ENCODE assay signal across 12 mouse cellular contexts in the genomic region with DNA sequence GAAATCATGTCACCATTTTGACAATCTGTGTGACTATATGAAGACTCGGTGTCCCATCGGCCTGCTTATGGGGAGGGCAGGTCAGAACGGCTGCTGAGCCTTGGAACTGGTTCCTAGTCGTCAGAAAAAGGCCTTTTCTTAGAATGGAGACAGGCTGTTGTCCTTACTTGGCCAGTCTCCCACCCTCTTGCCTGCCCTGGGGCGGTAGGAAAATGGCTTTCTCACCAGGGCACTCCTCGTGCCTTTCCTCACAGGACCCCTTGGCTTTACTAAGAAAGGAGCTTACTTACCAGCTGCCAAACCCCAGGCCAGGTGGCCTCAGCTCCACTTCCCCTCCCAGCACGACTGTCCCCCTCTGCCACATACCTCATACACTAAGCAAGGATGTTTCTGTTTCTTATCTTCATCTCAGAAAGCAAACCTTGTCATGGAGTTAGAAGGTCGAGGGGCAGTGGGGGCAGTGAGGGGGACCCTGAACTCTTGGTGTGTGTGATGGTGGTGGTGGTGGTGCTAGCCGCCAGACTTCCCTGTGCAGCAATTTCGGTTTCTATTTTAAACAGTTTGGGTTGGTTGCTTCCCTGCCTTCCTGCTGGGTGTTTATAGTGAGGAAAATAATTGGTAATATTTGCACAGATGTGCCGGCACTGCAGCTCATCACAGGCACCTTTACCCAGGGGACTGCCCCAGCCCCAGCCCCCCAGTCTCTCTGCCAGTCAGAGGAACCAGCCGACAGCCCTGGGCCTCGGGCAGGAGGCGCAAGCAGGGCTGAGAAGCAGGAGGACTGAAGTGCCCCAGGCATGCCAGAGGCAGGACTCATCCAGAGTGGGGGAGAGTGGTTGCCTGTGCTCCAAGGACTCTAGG. TPM values are rescaled to one million over a fixed set of nuclear protein-coding genes. Genes with fewer than 3 reads are reported as not detected.
DNase-seq lines count a peak whose midpoint lies in the region; ATAC-seq and TF ChIP-seq lines count a peak whose summit lies in the region.
"Had no signal": no experiment of that assay in that cellular context is flagged by ENCODE, and none has a peak within 500 bp of the region (broad histone marks: within the 10 kb centered on the region; RNA-seq: fewer than 3 reads in every experiment).

No protein-coding gene starts in this region.

- H3K4me2 ChIP-seq in embryonic facial prominence, embryonic 12.5 days (replicated peaks), result no peak overlapping the region
- no peak overlapping the region for H3K4me2 ChIP-seq in midbrain, postnatal 0 days (ENCODE audit: low read depth, low read length, poor library complexity, severe bottlenecking)

- no peak overlapping the region for H3K27ac ChIP-seq in embryonic facial prominence, embryonic 12.5 days
- no peak overlapping the region for H3K27ac ChIP-seq in embryonic facial prominence, embryonic 10.5 days (replicated peaks)
- no peak overlapping the region; the same call in 1 of the 2 replicates for H3K27ac ChIP-seq in thymus, adult 2 months (ENCODE audit: control insufficient read depth, insufficient read depth, low read length)
- H3K27ac ChIP-seq in midbrain, postnatal 0 days (ENCODE audit: low read depth, low read length), result peak overlapping the region; percentile 3; the same call in 1 of the 2 replicates
- H3K27ac ChIP-seq: forebrain, embryonic 10.5 days had no signal

- H3K9me3 ChIP-seq in embryonic facial prominence, embryonic 12.5 days, result no peaks in the 10 kb centered on the region
- H3K9me3 ChIP-seq in embryonic facial prominence, embryonic 10.5 days, result no peaks in the 10 kb centered on the region
- no peaks in the 10 kb centered on the region for H3K9me3 ChIP-seq in midbrain, postnatal 0 days (ENCODE audit: low read length)
- H3K9me3 ChIP-seq: forebrain, embryonic 10.5 days had no signal

- no peak for TF ChIP-seq POLR2A in thymus, adult 2 months (IDR thresholded peaks at IDR 0.05; ENCODE audit: control insufficient read depth, extremely low read depth, insufficient read depth, low read length, poor library complexity)

- no peak for ATAC-seq in embryonic facial prominence, embryonic 12.5 days (ENCODE audit: insufficient number of reproducible peaks, insufficient read depth, low FRiP score, low TSS enrichment)
- no peak for ATAC-seq in midbrain, postnatal 0 days (ENCODE audit: low FRiP score)
- ATAC-seq: intestine, embryonic 16.5 days had no signal

- H3K4me3 ChIP-seq in embryonic facial prominence, embryonic 12.5 days, result no peak overlapping the region
- no peak overlapping the region for H3K4me3 ChIP-seq in embryonic facial prominence, embryonic 10.5 days
- H3K4me3 ChIP-seq in thymus, adult 2 months (ENCODE audit: control insufficient read depth, insufficient read depth, low read length), result peak overlapping the region; percentile 17; the same call in 1 of the 2 replicates
- H3K4me3 ChIP-seq in midbrain, postnatal 0 days (ENCODE audit: low read depth, low read length), result no peak overlapping the region
- H3K4me3 ChIP-seq: forebrain, embryonic 10.5 days had no signal

- peak overlapping the region; percentile 11; the same call in 1 of the 2 replicates for H3K9ac ChIP-seq in embryonic facial prominence, embryonic 12.5 days
- no peak overlapping the region; the same call in 1 of the 2 replicates for H3K9ac ChIP-seq in midbrain, postnatal 0 days (replicated peaks; ENCODE audit: low read length, poor library complexity, severe bottlenecking)

- H3K27me3 ChIP-seq in embryonic facial prominence, embryonic 12.5 days, result peaks cover 5% of the 10 kb centered on the region; the same call in 1 of the 2 replicates
- H3K27me3 ChIP-seq in embryonic facial prominence, embryonic 10.5 days (replicated peaks; ENCODE audit: low read depth, poor library complexity, severe bottlenecking), result peaks cover 9% of the 10 kb centered on the region; the same call in 1 of the 2 replicates
- H3K27me3 ChIP-seq in thymus, adult 2 months (ENCODE audit: control insufficient read depth, insufficient read depth, low read length), result no peaks in the 10 kb centered on the region
- no peaks in the 10 kb centered on the region for H3K27me3 ChIP-seq in midbrain, postnatal 0 days (ENCODE audit: insufficient read depth, low read length)

- intact Hi-C loops in left cerebral cortex, postnatal 4 days (cut with DNase I), result no loop called here

- no peaks in the 10 kb centered on the region for H3K36me3 ChIP-seq in embryonic facial prominence, embryonic 12.5 days
- H3K36me3 ChIP-seq in embryonic facial prominence, embryonic 10.5 days (replicated peaks), result no peaks in the 10 kb centered on the region
- H3K36me3 ChIP-seq in thymus, adult 2 months (ENCODE audit: control insufficient read depth, insufficient read depth, low read length), result no peaks in the 10 kb centered on the region
- peaks cover 7% of the 10 kb centered on the region; the same call in 1 of the 2 replicates for H3K36me3 ChIP-seq in midbrain, postnatal 0 days (ENCODE audit: insufficient read depth, low read length)
- H3K36me3 ChIP-seq: forebrain, embryonic 10.5 days had no signal

- 26% methylated on average over 14 of the region's 14 CpGs for WGBS in embryonic facial prominence, embryonic 12.5 days
- 38% methylated on average over 14 of the region's 14 CpGs for WGBS in embryonic facial prominence, embryonic 10.5 days
- WGBS in thymus, adult 2 months, result 19% methylated on average over 14 of the region's 14 CpGs
- 34% methylated on average over 14 of the region's 14 CpGs for WGBS in midbrain, postnatal 0 days

- no peak for DNase-seq in embryonic facial prominence, embryonic 10.5 days (ENCODE audit: low spot score)
- peak; percentile 16 for DNase-seq in thymus, adult 2 months
- DNase-seq in thymus, adult 18-20 months, result no peak
- no peak for DNase-seq in midbrain, postnatal 0 days (ENCODE audit: low spot score)
- no peak for DNase-seq in left cerebral cortex, postnatal 4 days
- no peak for DNase-seq in kidney, adult 11 months
- no peak for DNase-seq in left cerebral cortex, adult 11 months (ENCODE audit: low spot score)
- DNase-seq: cerebellum, adult 11 months had no signal

- no peaks in the 10 kb centered on the region for H3K4me1 ChIP-seq in embryonic facial prominence, embryonic 12.5 days
- peaks cover 8% of the 10 kb centered on the region for H3K4me1 ChIP-seq in embryonic facial prominence, embryonic 10.5 days
- H3K4me1 ChIP-seq in thymus, adult 2 months (replicated peaks; ENCODE audit: control insufficient read depth, insufficient read depth, low read length), result peaks cover 10% of the 10 kb centered on the region
- H3K4me1 ChIP-seq in midbrain, postnatal 0 days (ENCODE audit: insufficient read depth, low read length), result no peaks in the 10 kb centered on the region

- no peak for TF ChIP-seq CTCF in thymus, adult 2 months (IDR thresholded peaks at IDR 0.05; ENCODE audit: borderline replicate concordance, control insufficient read depth, extremely low read depth, insufficient read depth, low read length, poor library complexity)
- no peak for TF ChIP-seq CTCF in midbrain, postnatal 0 days (IDR thresholded peaks at IDR 0.05)

RNA-seq across cellular contexts. Expression of a gene that starts 23.7 kb away (rescaled TPM):
- polyA plus RNA-seq in embryonic facial prominence, embryonic 12.5 days (2016; fragmentation: Nextera tagmentation; extraction: Ambion mirVana), result 0.12 and 0.20 TPM in 2 replicates
- polyA plus RNA-seq in embryonic facial prominence, embryonic 10.5 days (2016; fragmentation: Nextera tagmentation; extraction: Ambion mirVana), result not detected in 2 replicates
- 0.47 and 0.69 TPM in 2 replicates for polyA plus RNA-seq in thymus, adult 2 months (2012; rRNA removed)
- 29.3 and 32.0 TPM in 2 replicates for total RNA-seq in midbrain, postnatal 0 days (2014; rRNA removed)
- 15.7 and 17.4 TPM in 2 replicates for polyA plus RNA-seq in midbrain, postnatal 0 days (2015; fragmentation: Nextera tagmentation; extraction: Ambion mirVana)
- total RNA-seq in left cerebral cortex, postnatal 4 days (2021), result 10 to 100 TPM; 36.9 to 47.9 TPM
- polyA plus RNA-seq: lung, embryonic 16.5 days had no signal

RNA-seq across cellular contexts. Expression of a gene that starts 34.1 kb away (rescaled TPM):
- not detected in 2 replicates for polyA plus RNA-seq in embryonic facial prominence, embryonic 12.5 days (2016; fragmentation: Nextera tagmentation; extraction: Ambion mirVana)
- not detected in 2 replicates for polyA plus RNA-seq in embryonic facial prominence, embryonic 10.5 days (2016; fragmentation: Nextera tagmentation; extraction: Ambion mirVana)
- polyA plus RNA-seq in thymus, adult 2 months (2012; rRNA removed), result 0.15 and 0.16 TPM in 2 replicates
- not detected in 2 replicates for total RNA-seq in midbrain, postnatal 0 days (2014; rRNA removed)
- polyA plus RNA-seq in midbrain, postnatal 0 days (2015; fragmentation: Nextera tagmentation; extraction: Ambion mirVana), result not detected in 2 replicates
- total RNA-seq in left cerebral cortex, postnatal 4 days (2021), result not detected
- polyA plus RNA-seq: forebrain, embryonic 10.5 days; intestine, embryonic 16.5 days; lung, embryonic 16.5 days had no signal

RNA-seq across cellular contexts. Expression of a gene that starts 57.7 kb away (rescaled TPM):
- 15.8 and 16.0 TPM in 2 replicates for polyA plus RNA-seq in embryonic facial prominence, embryonic 12.5 days (2016; fragmentation: Nextera tagmentation; extraction: Ambion mirVana)
- 12.7 and 13.6 TPM in 2 replicates for polyA plus RNA-seq in embryonic facial prominence, embryonic 10.5 days (2016; fragmentation: Nextera tagmentation; extraction: Ambion mirVana)
- polyA plus RNA-seq in thymus, adult 2 months (2012; rRNA removed), result 35.6 and 39.0 TPM in 2 replicates
- 6.8 and 10.0 TPM in 2 replicates for total RNA-seq in midbrain, postnatal 0 days (2014; rRNA removed)
- 9.0 and 10.4 TPM in 2 replicates for polyA plus RNA-seq in midbrain, postnatal 0 days (2015; fragmentation: Nextera tagmentation; extraction: Ambion mirVana)
- total RNA-seq in left cerebral cortex, postnatal 4 days (2021), result 10 to 100 TPM; 10.9 to 13.5 TPM
